Mouse (Mus musculus) mesoderm, embryonic 11.5 days (tissue): ENCODE data around the gene Tmem171.
A peak's percentile ranks its signal among the peaks of the same experiment; 100 is the strongest.

Experiments
- DNase-seq: peaks from one replicate; pipeline ENCODE4 v3.0.0-alpha.2; 2012; ENCODE audit warnings: low read depth, low spot score

Gene Tmem171

GRCm38 (mm10) chr13:98694773-98695314 is at the start of gene Tmem171:
Gene Tmem171 (minus strand): TSS chr13:98694834.
- no peak for DNase-seq

- no peak for DNase-seq
These were observed 49.2 kb upstream of the Tmem171 start for GRCm38 (mm10) chr13:98743829-98744228.

- DNase-seq: no peak
These were observed 48.6 kb upstream of the Tmem171 start for GRCm38 (mm10) chr13:98743214-98743613.

GRCm38 (mm10) chr13:98738213-98738612 is 43.6 kb upstream of the Tmem171 start:
- DNase-seq: no peak

GRCm38 (mm10) chr13:98733292-98733691 is 38.7 kb upstream of the Tmem171 start:
- no peak for DNase-seq

- no peak for DNase-seq
These were observed 34.8 kb upstream of the Tmem171 start for GRCm38 (mm10) chr13:98729271-98730062.

- DNase-seq: peak; percentile 21
These were observed 31.9 kb upstream of the Tmem171 start for GRCm38 (mm10) chr13:98726494-98726893.

- no peak for DNase-seq
These were observed 28.8 kb upstream of the Tmem171 start for GRCm38 (mm10) chr13:98723430-98723829.

GRCm38 (mm10) chr13:98722296-98722695 is 27.7 kb upstream of the Tmem171 start:
- DNase-seq: no peak

- DNase-seq: no peak
These were observed 21.5 kb upstream of the Tmem171 start for GRCm38 (mm10) chr13:98716176-98716575.

- no peak for DNase-seq
These were observed 20.9 kb upstream of the Tmem171 start for GRCm38 (mm10) chr13:98715443-98715990.

- no peak for DNase-seq
These were observed 16.0 kb upstream of the Tmem171 start for GRCm38 (mm10) chr13:98710655-98711054.

- DNase-seq: no peak
These were observed 15.6 kb upstream of the Tmem171 start for GRCm38 (mm10) chr13:98710236-98710635.

- no peak for DNase-seq
These were observed 10.9 kb upstream of the Tmem171 start for GRCm38 (mm10) chr13:98705501-98705900.

- no peak for DNase-seq
These were observed 9.2 kb upstream of the Tmem171 start for GRCm38 (mm10) chr13:98703786-98704185.

- no peak for DNase-seq
These were observed 7.7 kb upstream of the Tmem171 start for GRCm38 (mm10) chr13:98702361-98702760.

- DNase-seq: no peak
These were observed 6.7 kb upstream of the Tmem171 start for GRCm38 (mm10) chr13:98701309-98701675.

GRCm38 (mm10) chr13:98700661-98701308 is 6.2 kb upstream of the Tmem171 start:
- no peak for DNase-seq

GRCm38 (mm10) chr13:98699982-98700540 is 5.4 kb upstream of the Tmem171 start:
- no peak for DNase-seq

GRCm38 (mm10) chr13:98699051-98699744 is 4.6 kb upstream of the Tmem171 start:
- no peak for DNase-seq

GRCm38 (mm10) chr13:98696716-98697115 is 2.1 kb upstream of the Tmem171 start:
- no peak for DNase-seq

GRCm38 (mm10) chr13:98695546-98695945 is 912 bp upstream of the Tmem171 start:
- DNase-seq: no peak
